Mouse (Mus musculus): Measurements from ENCODE around the gene Nagk. TPM values are rescaled to one million over a fixed set of nuclear protein-coding genes. Genes with fewer than 3 reads are reported as not detected.
"Not testable (repeated sequence)": the region's sequence is repeated elsewhere in the genome, so short reads cannot be mapped to it uniquely, and the experiment has no call there.

The Nagk gene
- polyA plus RNA-seq, 1 experiment from 2014 or later: 57.1 TPM

- WGBS: 2% methylated on average over 44 of the region's 45 CpGs
- Histone ChIP-seq H3K4me2 (replicated peaks) (peak within 1 kb of the TSS; percentile 88), H3K4me3 (peak within 1 kb of the TSS; percentile 94), H3K27me3 (no peaks in the 10 kb centered on the region), H3K9me3 (no peaks in the 10 kb centered on the region), H3K4me1 (peaks cover 18% of the 10 kb centered on the region), H3K27ac (peak within 1 kb of the TSS; percentile 80; the same call in 1 of the 2 replicates), H3K36me3 (peaks cover 29% of the 10 kb centered on the region), H3K9ac (peak within 1 kb of the TSS; percentile 97)
- peak; percentile 96 for ATAC-seq (ENCODE audit: low FRiP score, low read depth)
These were observed 19.0 kb upstream of the Nagk start, which contains the start of gene Tex261 for GRCm38 (mm10) chr6:83775638-83776293. TSS of gene Tex261 (minus strand) at chr6:83775813.

DNA sequence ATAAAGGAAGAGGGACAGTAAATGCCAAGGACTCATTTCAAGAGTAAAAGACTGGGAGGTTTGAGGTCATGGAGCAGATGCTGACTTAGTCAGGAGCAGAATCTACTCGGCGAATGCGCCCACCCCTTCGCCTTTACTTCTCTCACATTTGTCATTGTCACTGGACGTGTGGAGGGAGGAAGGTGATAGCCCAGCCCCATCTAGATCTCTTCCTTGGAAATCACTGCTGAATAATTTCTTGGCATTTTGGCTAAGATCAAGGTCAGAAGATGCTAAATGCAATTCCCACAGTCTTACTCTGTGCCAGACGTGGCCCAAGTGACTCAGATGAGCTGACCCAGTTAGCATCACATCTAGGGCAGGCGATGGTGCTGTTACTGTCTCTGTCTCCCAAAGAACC, 16.5 kb upstream of the Nagk start:
- Histone ChIP-seq H3K27me3 (no peaks in the 10 kb centered on the region), H3K36me3 (peaks cover 4% of the 10 kb centered on the region), H3K4me3 (no peak overlapping the region), H3K4me2 (replicated peaks) (no peak overlapping the region), H3K9me3 (no peaks in the 10 kb centered on the region), H3K9ac (no peak overlapping the region), H3K27ac (no peak overlapping the region), H3K4me1 (peaks cover 17% of the 10 kb centered on the region)
- WGBS: 76% methylated on average over 7 of the region's 7 CpGs
- no peak for ATAC-seq (ENCODE audit: low FRiP score, low read depth)

- no peak overlapping the region for H3K9ac ChIP-seq
- H3K36me3 ChIP-seq: no peaks in the 10 kb centered on the region
- no peak overlapping the region for H3K4me2 ChIP-seq (replicated peaks)
- no peaks in the 10 kb centered on the region for H3K9me3 ChIP-seq
- H3K4me3 ChIP-seq: no peak overlapping the region
- no peaks in the 10 kb centered on the region for H3K27me3 ChIP-seq
- no peak overlapping the region for H3K27ac ChIP-seq
- ATAC-seq (ENCODE audit: low FRiP score, low read depth): no peak
- peaks cover 10% of the 10 kb centered on the region for H3K4me1 ChIP-seq
- WGBS: 7% methylated on average over 5 of the region's 5 CpGs
These were observed 15.8 kb upstream of the Nagk start for GRCm38 (mm10) chr6:83779026-83779425.

GRCm38 (mm10) chr6:83786426-83786825, 8.4 kb upstream of the Nagk start:
- H3K4me3 ChIP-seq: no peak overlapping the region
- H3K27ac ChIP-seq: no peak overlapping the region
- no peak for ATAC-seq (ENCODE audit: low FRiP score, low read depth)
- no peaks in the 10 kb centered on the region for H3K4me1 ChIP-seq
- WGBS: 79% methylated on average over 3 of the region's 3 CpGs
- no peaks in the 10 kb centered on the region for H3K36me3 ChIP-seq
- H3K27me3 ChIP-seq: no peaks in the 10 kb centered on the region
- H3K9ac ChIP-seq: no peak overlapping the region
- H3K4me2 ChIP-seq (replicated peaks): no peak overlapping the region
- H3K9me3 ChIP-seq: no peaks in the 10 kb centered on the region

DNA sequence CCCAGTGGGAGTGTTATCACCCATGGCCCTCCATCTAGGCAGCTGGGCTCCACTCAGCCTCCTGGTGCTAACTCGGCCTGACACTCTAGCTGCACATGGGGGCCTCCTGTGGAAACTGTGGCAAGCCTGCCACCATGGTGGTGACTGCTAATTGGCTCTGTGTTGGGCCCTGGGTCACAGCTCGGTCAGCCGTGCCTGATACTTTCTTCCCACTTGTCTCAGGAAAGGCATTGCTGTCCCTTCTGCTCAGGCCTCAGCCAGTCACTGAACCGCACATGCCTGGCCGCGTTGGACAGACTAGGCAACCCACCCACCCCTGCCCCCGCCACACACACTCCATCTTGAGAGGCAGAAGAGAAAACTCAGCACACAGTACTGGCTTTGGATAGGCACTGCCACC, 6.2 kb upstream of the Nagk start:
- Histone ChIP-seq H3K4me2 (replicated peaks) (no peak overlapping the region), H3K4me3 (no peak overlapping the region), H3K27me3 (no peaks in the 10 kb centered on the region), H3K4me1 (no peaks in the 10 kb centered on the region), H3K36me3 (no peaks in the 10 kb centered on the region), H3K9me3 (no peaks in the 10 kb centered on the region), H3K27ac (no peak overlapping the region), H3K9ac (no peak overlapping the region)
- no peak for ATAC-seq (ENCODE audit: low FRiP score, low read depth)
- 79% methylated on average over 7 of the region's 7 CpGs for WGBS

GRCm38 (mm10) chr6:83790533-83790932, 4.2 kb upstream of the Nagk start:
- not testable (repeated sequence) for H3K36me3 ChIP-seq; H3K27me3 ChIP-seq; H3K9ac ChIP-seq; ATAC-seq (ENCODE audit: low FRiP score, low read depth); H3K27ac ChIP-seq; H3K4me2 ChIP-seq (replicated peaks); H3K9me3 ChIP-seq; H3K4me1 ChIP-seq; H3K4me3 ChIP-seq
- WGBS: 80% methylated on average over 5 of the region's 5 CpGs

- no peak overlapping the region for H3K9ac ChIP-seq
- H3K27me3 ChIP-seq: no peaks in the 10 kb centered on the region
- ATAC-seq (ENCODE audit: low FRiP score, low read depth): no peak
- H3K4me2 ChIP-seq (replicated peaks): no peak overlapping the region
- H3K4me3 ChIP-seq: no peak overlapping the region
- WGBS: 65% methylated on average over 4 of the region's 4 CpGs
- H3K4me1 ChIP-seq: peaks cover 10% of the 10 kb centered on the region
- H3K27ac ChIP-seq: no peak overlapping the region
- H3K36me3 ChIP-seq: no peaks in the 10 kb centered on the region
- H3K9me3 ChIP-seq: no peaks in the 10 kb centered on the region
These were observed 3.4 kb upstream of the Nagk start for GRCm38 (mm10) chr6:83791251-83791890.

- ATAC-seq (ENCODE audit: low FRiP score, low read depth): peak; percentile 9; the same call in 1 of the 2 replicates
- H3K36me3 ChIP-seq: peaks cover 15% of the 10 kb centered on the region
- no peaks in the 10 kb centered on the region for H3K27me3 ChIP-seq
- H3K9me3 ChIP-seq: no peaks in the 10 kb centered on the region
- peak overlapping the region; percentile 78 for H3K4me3 ChIP-seq
- peak overlapping the region; percentile 83 for H3K9ac ChIP-seq
- 10% methylated on average over 13 of the region's 13 CpGs for WGBS
- H3K27ac ChIP-seq: peak overlapping the region; percentile 92
- H3K4me2 ChIP-seq (replicated peaks): peak overlapping the region; percentile 77
- peaks cover 10% of the 10 kb centered on the region for H3K4me1 ChIP-seq
These were observed 714 bp downstream of the Nagk start for GRCm38 (mm10) chr6:83795492-83795900.

GRCm38 (mm10) chr6:83796686-83797085, 1.9 kb downstream of the Nagk start:
- 75% methylated on average over 3 of the region's 3 CpGs for WGBS
- peaks cover 27% of the 10 kb centered on the region for H3K36me3 ChIP-seq
- no peak for ATAC-seq (ENCODE audit: low FRiP score, low read depth)

DNA sequence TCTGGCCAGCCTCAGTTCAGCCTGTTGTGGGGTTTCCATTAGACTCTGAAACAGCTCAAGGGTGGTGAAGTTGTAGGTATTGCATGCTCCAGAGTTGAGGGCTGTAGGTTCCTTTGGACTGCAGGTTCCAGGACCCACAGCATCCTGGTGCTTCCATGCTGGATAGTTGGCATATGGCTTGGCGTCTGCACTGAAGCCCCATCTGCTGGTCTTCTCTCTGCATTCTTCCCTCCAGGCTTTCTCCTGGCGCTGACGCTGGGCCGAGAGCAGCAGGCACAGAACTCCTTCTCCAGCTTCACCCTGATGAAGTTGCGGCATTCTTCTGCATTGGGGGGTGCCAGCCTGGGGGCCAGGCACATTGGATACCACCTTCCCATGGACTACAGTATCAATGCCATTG, 7.3 kb downstream of the Nagk start:
- ATAC-seq (ENCODE audit: low FRiP score, low read depth): no peak
- Histone ChIP-seq H3K4me3 (no peak overlapping the region), H3K4me2 (replicated peaks) (no peak overlapping the region), H3K27me3 (no peaks in the 10 kb centered on the region), H3K27ac (no peak overlapping the region), H3K36me3 (peaks cover 65% of the 10 kb centered on the region), H3K4me1 (no peaks in the 10 kb centered on the region), H3K9me3 (no peaks in the 10 kb centered on the region), H3K9ac (no peak overlapping the region)
- 95% methylated on average over 5 of the region's 5 CpGs for WGBS

More at GRCm38 (mm10) chr6:83796686-83797085, 1.9 kb downstream of the Nagk start:
- no peaks in the 10 kb centered on the region for H3K9me3 ChIP-seq
- no peak overlapping the region for H3K4me3 ChIP-seq
- H3K9ac ChIP-seq: no peak overlapping the region
- no peak overlapping the region for H3K4me2 ChIP-seq (replicated peaks)
- peaks cover 10% of the 10 kb centered on the region for H3K4me1 ChIP-seq
- no peaks in the 10 kb centered on the region for H3K27me3 ChIP-seq
- no peak overlapping the region for H3K27ac ChIP-seq

- Histone ChIP-seq H3K4me2 (replicated peaks) (no peak overlapping the region), H3K27ac (no peak overlapping the region), H3K9me3 (no peaks in the 10 kb centered on the region), H3K36me3 (peaks cover 73% of the 10 kb centered on the region), H3K4me3 (no peak overlapping the region), H3K4me1 (no peaks in the 10 kb centered on the region), H3K9ac (no peak overlapping the region), H3K27me3 (no peaks in the 10 kb centered on the region)
- WGBS: 88% methylated on average over 3 of the region's 3 CpGs
- no peak for ATAC-seq (ENCODE audit: low FRiP score, low read depth)
These were observed 8.1 kb downstream of the Nagk start for GRCm38 (mm10) chr6:83802846-83803245.

GRCm38 (mm10) chr6:83815801-83816200, 21.0 kb downstream of the Nagk start:
- Histone ChIP-seq H3K27ac (no peak overlapping the region), H3K4me3 (no peak overlapping the region), H3K4me1 (no peaks in the 10 kb centered on the region), H3K9me3 (no peaks in the 10 kb centered on the region), H3K9ac (no peak overlapping the region), H3K4me2 (replicated peaks) (no peak overlapping the region), H3K36me3 (peaks cover 47% of the 10 kb centered on the region), H3K27me3 (no peaks in the 10 kb centered on the region)
- WGBS: 93% methylated on average over 3 of the region's 3 CpGs
- ATAC-seq (ENCODE audit: low FRiP score, low read depth): no peak
